Mouse (Mus musculus) heart, postnatal 10 days (tissue): ENCODE measurements around the gene Usp35. TPM values are rescaled to one million over a fixed set of nuclear protein-coding genes. Genes with fewer than 3 reads are reported as not detected.
A peak's percentile ranks its signal among the peaks of the same experiment; 100 is the strongest.

Experiments
- DNase-seq, 2 experiments: peaks; one replicate each; pipeline ENCODE4 v3.0.0; 2021
- intact Hi-C: fragments of 180-260 bp; cut with DNase I; formaldehyde crosslinking; loops from one replicate; pipeline ENCODE4 v1.15.1; 2025
- total RNA-seq, 2 experiments: library from RNA; stranded (reverse); gene quantifications; 2 replicates each; pipeline ENCODE4 v1.2.3; 2021

Usp35 gene
- total RNA-seq, 2 experiments from 2014 or later, result 1.5 to 1.7 TPM

DNA sequence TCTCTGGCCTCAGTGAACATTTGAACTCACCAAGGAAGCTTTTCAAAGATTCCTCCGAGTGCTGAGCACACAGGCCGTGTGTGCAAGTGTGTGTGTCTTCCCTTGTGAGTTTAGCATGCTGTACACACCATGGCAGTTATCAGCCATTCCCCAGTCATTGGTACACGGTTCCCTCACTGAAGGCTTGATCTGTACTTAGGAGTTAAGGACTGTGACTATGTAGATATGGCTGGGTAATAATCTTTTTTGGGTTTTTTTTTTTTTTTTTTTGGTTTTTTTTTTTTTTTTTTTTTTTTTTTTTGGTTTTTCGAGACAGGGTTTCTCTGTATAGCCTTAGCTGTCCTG is 15.0 kb upstream of the Usp35 start:
- intact Hi-C loops, result no loop called here
- no peak for DNase-seq

DNA sequence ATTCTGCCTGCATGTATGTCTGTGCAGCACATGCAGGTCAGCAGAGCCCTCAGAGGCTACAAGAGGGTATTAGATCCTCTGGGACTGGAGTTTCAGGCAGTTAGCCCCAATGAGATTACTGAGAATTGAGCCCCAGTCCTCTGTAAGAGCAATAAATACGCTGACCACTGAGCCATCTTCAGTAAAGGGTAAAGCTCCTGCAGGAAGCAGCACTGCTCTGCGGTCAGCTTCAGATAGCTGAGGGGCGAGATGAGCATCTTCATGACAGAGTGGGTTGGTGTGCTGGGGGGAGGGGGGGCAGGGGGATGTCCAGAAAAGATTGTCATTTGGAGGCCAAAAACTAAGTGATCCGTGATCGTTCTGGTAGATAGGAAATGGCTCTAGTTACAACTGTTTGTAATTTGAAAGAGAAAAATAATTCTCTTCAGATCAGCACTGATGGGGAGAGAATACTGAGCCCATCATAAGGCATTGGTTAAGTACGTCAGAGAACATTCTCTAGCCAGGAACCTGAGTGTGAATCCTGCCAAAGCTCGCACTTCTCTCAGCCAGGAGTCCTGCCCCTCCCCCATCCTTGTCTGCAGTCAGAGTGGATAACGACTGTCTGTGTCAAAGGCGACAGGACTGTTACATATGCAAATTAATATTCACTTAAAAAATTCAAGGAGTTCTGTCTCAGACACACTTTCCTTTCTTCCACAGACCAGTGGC is 14.4 kb upstream of the Usp35 start:
- DNase-seq, result peak; percentile 36 to 38
- intact Hi-C loops, result no loop called here

DNA sequence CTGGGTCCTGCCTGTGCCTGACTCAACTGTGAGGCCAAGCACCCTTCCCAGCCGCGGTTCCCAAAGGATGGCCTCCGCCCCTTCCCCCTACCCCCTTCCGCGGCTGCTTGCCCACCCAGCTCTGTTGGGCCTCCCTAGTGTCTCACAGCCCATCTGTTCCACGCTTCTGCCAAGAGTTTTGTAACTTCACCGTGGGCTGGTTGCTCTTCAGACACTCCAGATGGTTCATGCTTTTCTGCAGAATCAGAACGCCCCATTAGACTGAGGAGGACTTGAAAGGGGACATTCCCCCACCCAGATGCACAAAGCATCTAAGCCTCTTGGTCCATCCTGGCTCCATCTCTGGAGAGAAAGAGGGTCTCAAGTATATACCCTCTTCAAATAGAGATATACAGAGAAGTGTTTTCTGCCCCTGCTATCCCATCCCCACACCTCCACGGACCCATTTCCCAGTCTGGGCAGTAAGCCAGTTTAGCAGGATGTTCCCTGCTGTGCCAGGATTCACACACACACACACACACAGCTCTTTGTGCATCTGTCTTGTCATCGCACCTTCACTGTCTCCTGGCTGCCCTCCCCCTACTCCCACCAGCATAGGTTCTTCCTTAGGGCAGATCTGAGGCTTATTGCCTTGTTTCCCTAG is 13.5 kb upstream of the Usp35 start:
- peak; percentile 51 to 52 for DNase-seq
- intact Hi-C loops, result no loop called here

DNA sequence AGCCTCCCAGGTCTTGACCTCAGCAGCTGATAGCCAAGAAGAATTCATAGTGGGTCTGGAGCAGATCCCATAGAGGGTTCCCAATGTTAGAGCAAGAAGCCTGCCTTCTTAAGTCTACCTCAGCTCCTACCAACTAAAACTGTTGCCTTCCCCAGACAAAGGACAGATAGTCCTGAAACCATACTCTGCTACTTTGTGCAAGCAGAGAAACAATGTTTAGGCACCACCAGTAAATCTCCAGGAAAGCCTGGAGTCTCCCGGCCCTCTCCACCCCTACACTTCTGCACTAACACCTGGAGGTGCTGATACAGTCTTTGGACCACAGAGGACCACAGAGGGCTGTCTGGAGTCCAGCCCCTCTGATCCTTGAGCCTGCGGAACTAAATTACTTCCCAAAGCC is 12.8 kb upstream of the Usp35 start:
- peak in 1 of 2 experiments; percentile 15 for DNase-seq
- intact Hi-C loops, result no loop called here

DNA sequence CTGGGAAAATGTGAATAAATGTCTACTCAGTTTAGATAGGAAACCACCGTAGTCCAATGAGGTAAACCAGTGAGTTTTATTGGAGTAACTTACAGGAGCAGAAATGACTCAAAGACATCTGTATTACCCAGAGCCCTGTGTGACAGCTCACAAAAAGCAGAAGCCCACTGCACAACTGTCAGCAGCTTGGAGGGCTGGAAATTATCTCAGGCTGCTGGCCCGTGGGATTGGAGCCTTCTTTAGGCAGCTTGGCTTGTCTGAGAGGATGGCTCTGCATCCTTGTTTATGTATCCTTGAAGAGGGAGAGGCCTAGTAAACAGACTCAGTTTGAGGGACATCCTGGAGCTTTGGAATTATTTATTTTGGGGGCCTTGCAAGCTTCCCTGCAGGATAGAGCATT is 11.1 kb upstream of the Usp35 start:
- peak in 1 of 2 experiments; percentile 10 for DNase-seq
- intact Hi-C loops, result no loop called here

DNA sequence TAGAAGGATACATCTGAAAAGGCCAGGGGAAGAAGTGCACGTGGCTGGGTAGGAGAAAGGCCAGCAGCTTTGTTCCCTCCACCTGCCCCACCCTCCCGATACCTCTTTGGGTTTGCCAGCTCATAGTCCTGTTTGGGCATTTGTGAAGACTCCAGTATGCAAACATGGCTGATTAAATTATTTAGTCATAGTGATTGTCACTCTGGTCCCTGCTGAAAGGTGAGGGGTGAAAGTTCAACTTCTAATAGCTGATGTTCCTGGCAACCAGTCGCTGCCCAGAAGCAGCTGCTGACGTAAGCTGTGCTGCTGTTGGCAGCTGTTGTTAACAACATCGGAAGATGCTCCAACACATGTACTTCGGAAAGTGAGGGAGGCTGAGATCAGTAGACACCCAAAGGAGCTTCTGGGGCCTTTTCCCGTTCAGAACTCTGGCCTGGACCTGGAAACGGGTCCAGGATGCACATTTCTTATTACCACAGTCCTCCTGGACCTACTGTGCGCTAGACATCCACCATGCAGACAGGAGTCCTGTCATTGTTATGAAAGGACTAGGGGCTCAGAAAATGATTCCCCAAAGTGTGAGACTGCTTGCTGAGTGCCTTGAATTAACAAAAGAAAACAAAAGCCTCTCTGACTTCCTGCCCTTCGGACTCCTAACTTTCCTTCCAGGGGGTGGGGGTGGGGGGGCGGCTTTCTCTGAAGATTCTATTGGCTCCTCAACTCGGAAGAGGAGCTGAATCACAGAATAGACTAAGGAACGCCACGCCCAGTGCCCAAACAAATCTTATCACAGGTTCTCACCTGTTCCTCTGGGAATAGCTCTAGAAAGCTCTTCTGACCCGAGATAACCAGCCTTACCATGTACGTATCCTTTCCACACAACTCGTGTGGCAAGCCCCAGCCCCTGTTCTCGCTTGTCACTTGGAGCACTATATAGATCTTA is 9.4 kb upstream of the Usp35 start:
- DNase-seq, result peak in 1 of 2 experiments; percentile 26
- intact Hi-C loops, result no loop called here

DNA sequence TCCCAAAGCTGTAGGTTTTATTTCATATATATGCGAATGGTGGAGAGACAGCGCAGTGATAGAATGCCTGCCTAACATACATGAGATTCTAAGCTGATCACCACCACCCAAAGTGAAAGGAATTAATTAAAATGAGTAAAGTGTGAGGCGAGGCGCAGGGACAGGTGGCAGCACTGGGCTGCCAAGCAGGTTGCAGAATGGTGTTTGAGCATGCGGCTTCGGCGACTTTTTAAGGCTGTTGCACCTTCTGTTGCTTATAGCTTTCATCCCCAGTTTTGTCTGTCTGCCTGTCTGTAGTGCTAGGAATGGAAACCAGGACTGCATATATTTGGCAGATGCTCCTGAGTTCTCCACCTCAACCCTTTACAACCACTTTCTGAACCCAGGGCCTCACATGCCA is 7.8 kb upstream of the Usp35 start:
- intact Hi-C loops, result no loop called here
- no peak for DNase-seq

DNA sequence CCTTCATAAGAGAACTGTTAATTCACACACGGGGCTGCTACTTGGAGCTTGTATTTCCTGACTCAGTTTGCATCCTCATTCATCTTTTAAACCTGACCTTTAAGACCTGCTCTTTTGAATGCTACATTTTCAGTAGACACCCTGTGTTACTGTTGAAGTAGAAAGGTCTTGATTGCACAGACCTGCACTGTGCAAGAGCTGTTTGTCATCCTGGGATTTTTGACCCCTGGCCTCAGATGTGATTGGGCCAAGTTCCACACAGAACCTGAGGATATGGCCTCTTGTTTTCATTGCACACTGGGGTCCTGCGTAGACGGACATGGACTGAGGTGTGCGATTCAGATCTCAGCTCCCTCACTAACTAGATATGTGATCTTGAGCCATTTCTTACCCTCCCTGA is 6.8 kb upstream of the Usp35 start:
- intact Hi-C loops, result no loop called here
- no peak for DNase-seq

DNA sequence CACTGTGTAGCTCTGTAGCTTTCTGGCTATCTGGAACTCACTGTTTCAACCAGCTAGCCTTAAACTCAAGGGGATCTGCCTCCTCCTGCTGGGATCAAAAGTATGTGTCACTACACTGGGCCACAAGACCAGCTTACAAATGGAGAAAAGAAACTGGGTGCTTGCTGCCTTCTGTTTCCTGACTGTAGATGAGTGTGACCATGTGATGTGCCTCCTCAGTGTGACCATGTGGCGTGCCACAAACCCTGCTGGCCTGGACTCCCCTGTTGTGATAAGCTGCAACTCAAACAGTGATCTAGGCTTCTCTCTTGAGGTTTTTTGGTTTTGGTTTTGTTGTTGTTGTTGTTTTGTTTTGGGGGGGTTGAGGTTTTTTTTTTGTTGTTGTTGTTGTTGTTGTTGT is 4.9 kb upstream of the Usp35 start:
- intact Hi-C loops, result no loop called here
- DNase-seq, result no peak

DNA sequence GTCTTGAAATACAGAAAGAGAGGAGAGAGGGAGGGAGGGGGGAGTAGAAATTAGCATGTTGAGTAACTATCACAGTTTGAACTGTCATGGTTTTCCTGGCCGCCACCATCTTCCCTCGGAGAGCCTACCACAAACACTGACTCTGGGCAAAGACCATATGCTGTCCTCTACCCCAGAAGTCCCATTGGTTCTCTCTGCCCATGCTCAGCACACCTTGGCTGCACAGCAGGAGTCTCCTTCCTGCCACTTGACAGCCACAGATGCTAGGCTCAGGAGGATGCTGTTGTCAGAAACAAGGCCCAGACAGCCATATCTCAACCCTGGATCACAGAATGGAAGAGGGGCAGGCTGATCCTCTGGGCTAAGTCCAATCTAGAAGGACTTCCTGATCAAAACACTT is 2.6 kb upstream of the Usp35 start:
- DNase-seq, result no peak
- intact Hi-C loops, result no loop called here

DNA sequence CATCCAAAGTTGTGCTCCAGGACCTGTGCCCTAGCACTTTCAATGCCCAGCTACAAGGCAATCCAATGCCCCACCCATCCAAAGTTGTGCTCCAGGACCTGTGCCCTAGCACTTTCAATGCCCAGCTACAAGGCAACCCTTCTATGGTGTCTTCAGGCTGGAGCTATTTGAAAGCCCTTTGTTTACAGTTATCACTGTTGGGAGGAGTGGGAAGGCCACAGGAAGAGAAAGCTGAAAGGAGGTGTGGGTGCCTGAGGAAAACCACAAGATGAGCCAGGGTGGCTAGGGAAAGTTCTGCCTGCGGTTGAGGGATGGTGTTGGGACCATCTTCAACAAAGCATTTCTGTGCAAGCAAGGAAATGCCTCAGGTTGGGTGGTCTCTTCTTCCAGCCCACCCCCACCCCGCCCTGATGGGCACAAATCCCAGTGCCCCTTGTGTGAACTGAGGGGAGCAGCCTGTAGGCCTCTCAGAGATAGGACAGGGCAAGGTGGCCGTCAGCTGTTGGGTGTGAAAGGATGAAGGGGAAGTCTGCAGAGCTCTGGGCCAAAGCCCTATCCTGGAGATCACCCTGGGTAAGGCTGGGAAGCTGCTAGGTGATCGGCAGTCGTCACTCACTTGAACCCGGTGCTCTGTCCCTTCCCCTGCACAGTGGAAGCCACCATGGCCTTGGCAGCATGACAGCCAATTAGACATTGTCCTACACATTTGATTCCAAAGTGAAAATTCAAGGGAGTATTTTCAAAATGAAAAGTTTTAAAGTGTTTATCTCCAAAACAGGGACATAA is 1.5 kb upstream of the Usp35 start:
- intact Hi-C loops, result loop anchor here (2.0 kb wide), 1 partner anchor 37 kb away; the partner anchor contains the start of gene Alg8
- DNase-seq, result no peak

DNA sequence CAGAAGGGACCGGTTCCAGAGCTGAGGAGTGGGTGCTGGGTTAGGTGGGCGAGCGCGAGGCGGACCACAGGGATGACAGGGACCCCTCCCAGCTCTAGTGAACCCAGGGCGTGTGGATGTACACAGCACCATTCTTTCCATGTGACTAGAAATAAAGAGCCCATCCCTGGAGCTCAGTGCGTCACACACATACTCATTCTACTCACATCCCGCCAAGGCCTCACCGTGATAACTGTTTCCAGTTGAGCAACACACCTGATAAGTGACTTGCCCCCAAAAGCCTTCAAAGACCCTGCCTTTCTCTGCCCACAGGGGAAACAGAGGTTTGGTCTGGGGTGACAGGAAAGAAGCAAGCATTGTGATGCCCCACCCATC is 834 bp upstream of the Usp35 start:
- no peak for DNase-seq
- intact Hi-C loops, result loop anchor here (2.0 kb wide), 1 partner anchor 38 kb away; the partner anchor contains the start of gene Alg8

DNA sequence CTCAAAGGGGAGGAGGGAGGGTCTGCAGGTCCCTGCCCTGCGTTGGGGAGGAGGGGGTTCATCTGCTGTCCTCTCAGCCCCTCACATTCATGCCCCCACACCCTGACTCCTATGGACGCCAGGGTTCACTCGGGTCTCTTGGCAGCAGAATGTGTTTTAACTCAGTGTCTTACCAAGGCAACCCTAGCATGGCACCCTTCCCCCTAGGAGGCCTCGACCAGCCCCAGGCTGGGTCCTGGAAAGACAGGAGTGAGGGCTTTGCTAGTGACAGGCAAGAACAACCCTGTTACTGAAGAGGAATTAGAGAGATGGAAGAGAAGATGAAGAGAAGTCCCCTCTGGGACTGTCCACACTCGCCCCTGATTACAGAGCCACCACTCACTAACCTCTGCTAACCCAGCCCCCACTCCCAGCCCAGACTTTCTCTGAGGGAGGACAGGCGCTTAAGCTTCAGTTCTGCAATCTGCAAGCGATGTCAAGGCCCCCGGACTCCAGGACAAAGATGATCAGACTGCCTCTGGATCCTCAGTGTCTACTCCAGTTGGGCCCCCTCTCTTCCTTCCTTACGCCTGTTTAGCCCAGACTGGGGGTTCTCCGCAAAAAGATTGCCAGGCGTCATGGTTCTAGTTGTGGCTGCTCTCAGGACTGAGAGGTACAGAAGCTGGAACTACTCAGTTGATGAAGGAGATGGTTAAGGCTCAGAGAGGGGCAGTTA is 732 bp downstream of the Usp35 start:
- intact Hi-C loops, result no loop called here
- DNase-seq, result no peak

DNA sequence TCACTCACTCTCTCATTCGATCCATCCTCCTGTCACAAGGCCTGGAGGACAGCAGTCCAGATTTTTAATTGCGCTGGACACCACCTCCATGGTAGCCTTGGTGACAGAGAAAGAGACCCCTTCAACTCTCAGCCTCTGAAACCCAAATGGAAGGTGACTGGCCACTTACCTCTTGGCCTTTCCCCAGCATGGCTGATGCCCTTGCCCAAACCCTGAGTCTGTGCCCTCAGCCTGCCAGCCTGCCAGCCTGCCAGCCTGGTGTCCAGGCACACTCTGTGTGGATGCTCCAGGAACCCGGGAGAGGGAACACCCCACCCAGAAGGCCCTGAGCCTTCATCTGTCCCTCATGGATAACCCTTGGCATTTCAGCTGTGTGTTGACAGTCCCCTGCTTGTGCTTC is 2.1 kb downstream of the Usp35 start:
- intact Hi-C loops, result no loop called here
- DNase-seq, result no peak

DNA sequence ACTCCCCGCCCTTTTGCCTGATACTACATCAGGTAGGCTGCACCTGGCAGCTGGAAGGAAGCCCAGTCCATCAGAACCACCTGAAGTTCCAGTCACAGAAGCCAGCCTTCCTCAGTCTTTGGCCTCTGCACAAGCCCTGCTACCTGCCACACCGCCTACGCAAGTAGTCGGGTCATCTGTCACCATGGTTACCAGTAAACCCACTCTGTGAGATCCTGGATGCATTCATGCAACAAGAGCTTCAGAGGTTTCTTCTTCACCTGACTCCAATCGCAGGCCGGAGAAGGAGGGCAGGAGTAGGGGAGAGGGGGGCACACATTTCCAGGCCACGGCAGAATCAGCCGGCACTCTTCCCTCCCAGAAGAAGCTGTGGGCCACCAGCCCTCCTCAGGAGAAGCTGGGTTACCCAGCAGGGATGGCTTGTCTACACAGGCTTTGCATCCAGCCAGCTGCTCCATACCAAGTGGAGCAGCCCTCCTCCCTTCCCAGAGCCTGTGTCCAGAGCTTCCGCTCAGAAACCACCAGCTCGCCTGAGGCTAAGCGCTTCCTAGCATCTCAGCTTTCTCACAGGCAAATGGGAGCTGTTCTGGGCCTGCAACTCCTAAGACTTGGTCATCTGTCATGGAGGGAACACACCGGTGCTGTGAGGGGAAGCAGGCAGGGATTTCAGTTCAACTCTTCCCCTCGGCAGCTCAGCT is 2.8 kb downstream of the Usp35 start:
- intact Hi-C loops, result no loop called here
- DNase-seq, result no peak

DNA sequence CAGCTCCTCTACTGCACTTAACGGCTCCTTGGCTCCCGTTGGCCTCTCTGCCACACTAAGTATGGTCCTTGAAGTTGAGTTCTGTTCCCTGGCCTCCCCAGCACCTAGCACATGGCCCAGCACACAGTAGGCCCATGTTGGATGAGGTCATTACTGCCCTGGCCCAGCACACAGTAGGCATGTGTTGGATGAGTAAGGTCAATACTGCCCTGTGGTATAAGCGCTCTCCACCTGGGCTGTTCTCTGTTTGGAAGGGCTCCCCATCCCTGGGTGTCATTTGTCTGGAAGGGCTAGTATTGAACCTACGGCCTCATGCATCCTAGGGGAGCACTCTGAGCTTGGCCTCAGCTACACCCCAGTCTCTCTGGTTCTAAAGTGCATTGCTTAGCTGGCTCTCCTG is 4.4 kb downstream of the Usp35 start:
- intact Hi-C loops, result no loop called here
- DNase-seq, result no peak

DNA sequence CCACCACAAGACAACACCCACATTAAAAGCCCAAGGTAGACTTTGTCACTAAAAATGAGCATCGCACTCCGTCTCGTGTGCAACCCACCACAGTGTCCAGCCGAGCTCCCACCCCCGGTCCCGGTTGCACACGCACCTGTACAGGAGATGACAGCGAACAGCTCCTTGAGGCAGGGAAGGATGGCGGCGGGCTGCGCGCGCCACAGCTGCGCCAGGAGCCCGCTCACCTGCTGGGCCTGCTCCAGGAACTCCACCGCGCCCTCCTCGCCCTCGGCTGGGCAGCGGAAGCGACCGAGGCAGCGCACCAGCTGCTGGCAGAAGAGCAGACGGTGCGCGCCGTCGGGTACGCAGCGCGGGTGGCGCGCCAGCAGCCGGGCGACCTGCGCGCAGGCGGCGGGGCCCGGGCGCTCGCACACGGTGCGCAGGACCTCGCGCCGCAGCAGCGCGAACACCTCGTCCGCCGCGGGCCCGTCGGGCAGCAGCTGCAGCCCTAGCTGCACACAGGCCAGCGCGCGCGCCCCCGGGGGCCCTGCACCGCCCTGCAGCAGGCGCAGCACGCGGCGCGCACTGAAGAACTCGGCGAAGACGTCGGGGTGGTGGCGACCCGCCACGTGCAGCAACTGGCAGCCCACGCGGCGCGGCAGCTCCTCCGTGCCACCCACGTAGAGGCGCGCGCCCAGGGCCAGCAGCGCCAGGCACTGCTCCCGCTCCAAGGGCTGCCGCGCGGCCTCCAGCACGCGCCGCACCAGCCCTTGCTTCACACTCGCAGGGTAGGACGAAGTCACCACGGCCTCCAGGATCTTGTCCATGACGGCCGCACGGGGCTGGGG is 6.4 kb downstream of the Usp35 start:
- no peak for DNase-seq
- intact Hi-C loops, result no loop called here

DNA sequence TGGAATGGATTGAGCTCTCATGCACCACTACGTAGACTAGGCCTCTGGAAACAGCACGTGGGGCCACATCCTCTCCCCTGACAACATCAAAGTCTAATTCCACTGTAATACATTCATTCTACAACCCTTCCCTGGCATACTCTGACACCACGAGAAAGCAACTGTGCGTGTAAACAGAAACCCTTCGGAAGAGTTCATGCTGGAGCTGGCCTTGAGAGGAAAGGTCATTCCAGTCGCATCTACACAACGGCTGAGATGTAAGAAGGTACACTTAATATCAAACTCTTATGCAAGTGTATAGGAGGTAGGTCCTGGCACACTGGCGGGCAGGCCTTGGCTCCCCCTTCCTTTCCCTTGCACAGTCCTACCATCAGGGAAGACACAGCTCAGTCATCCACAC is 7.5 kb downstream of the Usp35 start:
- intact Hi-C loops, result no loop called here
- DNase-seq, result no peak

DNA sequence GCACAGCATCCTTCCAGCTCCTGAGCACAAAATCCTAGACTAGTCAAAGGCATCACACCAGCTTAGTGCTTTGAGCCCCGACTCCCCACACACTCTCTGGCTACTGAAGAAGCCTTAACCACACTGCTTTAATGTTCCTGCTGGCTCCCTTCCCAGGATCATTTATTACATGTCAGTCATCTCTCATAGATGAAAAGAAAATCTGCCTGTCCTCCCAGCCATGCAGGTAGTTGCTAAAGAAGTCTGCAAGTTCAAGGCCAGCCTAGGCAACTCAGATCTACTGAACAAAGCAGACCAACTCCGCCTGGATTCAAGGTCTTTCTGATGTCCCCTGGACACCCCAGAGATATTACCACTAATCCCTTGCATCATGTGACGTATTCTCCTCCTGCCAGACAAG is 14.1 kb downstream of the Usp35 start:
- DNase-seq, result no peak
- intact Hi-C loops, result no loop called here
